ENCODE assay signal across 16 mouse cellular contexts in the genomic region with DNA sequence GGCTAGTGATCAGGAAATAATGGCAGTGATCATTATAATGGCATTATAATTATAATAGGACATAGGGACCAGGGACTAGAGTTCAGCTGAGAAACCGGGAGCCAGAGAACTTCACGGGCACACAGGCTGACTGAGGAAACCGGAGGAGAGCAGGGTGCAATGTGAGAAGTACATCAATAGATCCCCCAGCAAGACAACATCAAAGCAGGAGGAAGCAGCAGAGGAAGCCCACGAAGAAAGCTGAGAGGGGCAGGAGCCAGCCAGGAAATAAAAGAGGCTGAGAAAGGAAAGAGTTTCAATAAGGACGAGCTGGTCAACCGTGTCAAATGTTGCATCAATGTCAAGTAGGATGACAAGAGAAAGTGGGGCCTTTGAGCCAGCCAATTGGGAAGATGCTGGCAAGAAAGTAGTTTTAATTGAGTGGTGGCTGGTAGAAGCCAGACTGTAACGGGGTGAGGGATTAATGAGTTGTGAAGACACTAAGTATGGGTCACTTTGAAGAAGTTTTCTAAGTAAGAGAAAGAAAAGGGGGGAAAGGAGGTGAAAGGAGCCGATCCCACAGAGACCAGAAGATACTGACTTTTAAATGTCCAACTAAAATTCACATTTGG.
A peak's percentile ranks its signal among the peaks of the same experiment; 100 is the strongest.
DNase-seq lines count a peak whose midpoint lies in the region; ATAC-seq and TF ChIP-seq lines count a peak whose summit lies in the region.
"Had no signal": no experiment of that assay in that cellular context is flagged by ENCODE, and none has a peak within 500 bp of the region (broad histone marks: within the 10 kb centered on the region; RNA-seq: fewer than 3 reads in every experiment).

No protein-coding gene starts in this region.

- TF ChIP-seq EP300 in heart, adult 2 months (IDR thresholded peaks at IDR 0.05; ENCODE audit: insufficient read depth, low read depth, low read length) = no peak

- ATAC-seq in heart, embryonic 14.5 days (ENCODE audit: insufficient number of reproducible peaks, insufficient read depth, low FRiP score, low read depth) = no peak
- peak; percentile 55; the same call in 1 of the 2 replicates for ATAC-seq in lung, embryonic 15.5 days (ENCODE audit: borderline replicate concordance, extremely low read depth, low FRiP score, low TSS enrichment)
- ATAC-seq: activated CD4-positive, CD25-positive, alpha-beta regulatory T cell, adult 4 months; intestine, postnatal 0 days had no signal

- H3K27me3 ChIP-seq in heart, embryonic 14.5 days (ENCODE audit: control insufficient read depth, insufficient read depth, low read length) = no peaks in the 10 kb centered on the region
- no peaks in the 10 kb centered on the region for H3K27me3 ChIP-seq in heart, adult 2 months (ENCODE audit: control insufficient read depth, insufficient read depth, low read length)
- no peaks in the 10 kb centered on the region for H3K27me3 ChIP-seq in lung, embryonic 15.5 days
- H3K27me3 ChIP-seq: embryonic facial prominence, embryonic 12.5 days; forebrain, embryonic 12.5 days; liver, embryonic 13.5 days; neural tube, embryonic 12.5 days had no signal

- intact Hi-C loops in heart, adult 2 months (cut with DNase I) = no loop called here

- H3K36me3 ChIP-seq in heart, embryonic 14.5 days (ENCODE audit: control insufficient read depth, insufficient read depth, low read length) = no peaks in the 10 kb centered on the region
- H3K36me3 ChIP-seq in heart, adult 2 months (ENCODE audit: control insufficient read depth, insufficient read depth, low read length) = no peaks in the 10 kb centered on the region
- no peaks in the 10 kb centered on the region for H3K36me3 ChIP-seq in lung, embryonic 15.5 days
- H3K36me3 ChIP-seq: embryonic facial prominence, embryonic 12.5 days; forebrain, embryonic 12.5 days; liver, embryonic 13.5 days; neural tube, embryonic 12.5 days had no signal

- no peak overlapping the region for H3K4me3 ChIP-seq in heart, embryonic 14.5 days (ENCODE audit: control insufficient read depth in 1 of 2, insufficient read depth in 1 of 2, low read depth in 1 of 2, low read length in 2 of 2)
- no peak overlapping the region for H3K4me3 ChIP-seq in heart, adult 2 months
- no peak overlapping the region for H3K4me3 ChIP-seq in lung, embryonic 15.5 days
- H3K4me3 ChIP-seq: embryonic facial prominence, embryonic 12.5 days; forebrain, embryonic 12.5 days; liver, embryonic 13.5 days; neural tube, embryonic 12.5 days had no signal

- 25% methylated on average over 8 of the region's 8 CpGs for WGBS in heart, embryonic 14.5 days
- WGBS in heart, adult 2 months = 39% methylated on average over 8 of the region's 8 CpGs
- WGBS in lung, embryonic 15.5 days = 18% methylated on average over 8 of the region's 8 CpGs

- no peak for DNase-seq in heart, adult 2 months
- DNase-seq in lung, postnatal 25 days (ENCODE audit: low spot score) = no peak
- DNase-seq in embryo, embryonic 11 days = peak; percentile 26
- peak; percentile 46 for DNase-seq in thymus, postnatal 0 days (ENCODE audit: low spot score)
- DNase-seq in ovary, postnatal 14 days (ENCODE audit: low spot score) = no peak
- no peak for DNase-seq in frontal cortex, postnatal 14 days (ENCODE audit: low spot score in 2 of 2)
- DNase-seq: cerebellum, adult 18-20 months; gastrocnemius, adult 2 months; liver, embryonic 13.5 days had no signal

- TF ChIP-seq CTCF in heart, adult 2 months (IDR thresholded peaks at IDR 0.05) = no peak

- H3K9ac ChIP-seq in heart, embryonic 14.5 days (ENCODE audit: low read length) = no peak overlapping the region
- no peak overlapping the region for H3K9ac ChIP-seq in heart, adult 2 months (ENCODE audit: low read depth, low read length)
- H3K9ac ChIP-seq in lung, embryonic 15.5 days = no peak overlapping the region
- H3K9ac ChIP-seq: embryonic facial prominence, embryonic 12.5 days; forebrain, embryonic 12.5 days; liver, embryonic 13.5 days; neural tube, embryonic 12.5 days had no signal

- H3K79me2 ChIP-seq in heart, adult 2 months (replicated peaks; ENCODE audit: control insufficient read depth, insufficient read depth, low read length) = no peaks in the 10 kb centered on the region

- H3K9me3 ChIP-seq in heart, embryonic 14.5 days (ENCODE audit: control insufficient read depth, low read length) = no peaks in the 10 kb centered on the region
- H3K9me3 ChIP-seq in lung, embryonic 15.5 days = no peaks in the 10 kb centered on the region
- H3K9me3 ChIP-seq: embryonic facial prominence, embryonic 12.5 days; forebrain, embryonic 12.5 days; liver, embryonic 13.5 days; neural tube, embryonic 12.5 days had no signal

- peak overlapping the region; percentile 57 for H3K4me2 ChIP-seq in heart, embryonic 14.5 days (ENCODE audit: low read length)
- no peak overlapping the region; the same call in 1 of the 2 replicates for H3K4me2 ChIP-seq in lung, embryonic 15.5 days
- H3K4me2 ChIP-seq: forebrain, embryonic 12.5 days; liver, embryonic 13.5 days; neural tube, embryonic 12.5 days had no signal

- H3K4me1 ChIP-seq in heart, embryonic 14.5 days (ENCODE audit: control insufficient read depth in 2 of 2, insufficient read depth in 2 of 2, low read length in 2 of 2) = peaks cover 13 to 27% of the 10 kb centered on the region in 2 experiments
- H3K4me1 ChIP-seq in heart, adult 2 months (ENCODE audit: control insufficient read depth, insufficient read depth, low read length) = peaks cover 3% of the 10 kb centered on the region; the same call in 1 of the 2 replicates
- peaks cover 13% of the 10 kb centered on the region for H3K4me1 ChIP-seq in lung, embryonic 15.5 days

- H3K27ac ChIP-seq in heart, embryonic 14.5 days (replicated peaks in 1 of 2; ENCODE audit: control insufficient read depth in 1 of 2, insufficient read depth in 1 of 2, low read depth in 2 of 2, low read length in 2 of 2) = no peak overlapping the region
- no peak overlapping the region for H3K27ac ChIP-seq in heart, adult 2 months
- no peak overlapping the region for H3K27ac ChIP-seq in lung, embryonic 15.5 days
- H3K27ac ChIP-seq: embryonic facial prominence, embryonic 12.5 days; forebrain, embryonic 12.5 days; gastrocnemius, adult 2 months; liver, embryonic 13.5 days; neural tube, embryonic 12.5 days had no signal

- TF ChIP-seq POLR2A in heart, adult 2 months (IDR thresholded peaks at IDR 0.05; ENCODE audit: insufficient read depth, low read depth, low read length) = no peak

Comparison
In these comparisons a context has a peak if more than half of its experiments do, and no peak if none do; other contexts are left out.
1. DNase-seq: peak in embryo, embryonic 11 days (single experiment) and thymus, postnatal 0 days (single experiment); none in heart, adult 2 months (0 of 2), lung, postnatal 25 days (single experiment), ovary, postnatal 14 days (single experiment) and frontal cortex, postnatal 14 days (0 of 2).